Mouse (Mus musculus): ENCODE results near the gene Nt5c2. TPM values are rescaled to one million over a fixed set of nuclear protein-coding genes. Genes with fewer than 3 reads are reported as not detected.

Gene Nt5c2
- total and polyA plus RNA-seq, 3 experiments, result 16.7 to 63.9 (median 58.2) TPM

DNA sequence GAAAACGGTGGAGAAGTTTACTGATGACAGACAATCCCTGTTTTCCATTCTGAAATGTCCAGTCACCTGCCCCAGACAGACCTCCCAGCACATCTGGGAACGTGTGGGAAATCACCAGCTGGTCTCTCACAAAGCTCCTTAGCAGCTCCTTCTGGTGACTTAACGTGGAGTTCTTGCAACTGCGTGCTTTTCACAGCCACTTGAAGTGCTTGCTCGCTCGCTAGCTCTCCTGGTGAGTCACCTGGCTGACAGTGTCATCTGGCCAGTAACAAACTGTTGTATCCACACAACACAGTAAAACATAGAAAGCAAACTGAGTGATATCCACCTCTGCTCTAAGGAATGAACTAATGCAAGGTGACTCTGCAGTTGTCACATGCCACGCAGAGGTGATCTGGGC, 128.1 kb downstream of the Nt5c2 start:
- intact Hi-C loops (cut with DNase I), result no loop called here
- no peaks in the 10 kb centered on the region for H3K79me2 ChIP-seq (replicated peaks; ENCODE audit: control insufficient read depth, insufficient read depth, low read length)
- TF ChIP-seq EP300 (IDR thresholded peaks at IDR 0.05; ENCODE audit: insufficient read depth, low read depth, low read length) (no peak), CTCF (IDR thresholded peaks at IDR 0.05) (no peak), POLR2A (IDR thresholded peaks at IDR 0.05; ENCODE audit: insufficient read depth, low read depth, low read length) (no peak)
- H3K27ac ChIP-seq, result peak overlapping the region; percentile 12; the same call in 1 of the 2 replicates
- H3K4me1 ChIP-seq (ENCODE audit: control insufficient read depth, insufficient read depth, low read length), result no peaks in the 10 kb centered on the region
- H3K9ac ChIP-seq (ENCODE audit: low read depth, low read length), result no peak overlapping the region
- DNase-seq, result peak in 1 of 2 experiments; percentile 14
- H3K36me3 ChIP-seq (ENCODE audit: control insufficient read depth, insufficient read depth, low read length), result no peaks in the 10 kb centered on the region
- H3K4me3 ChIP-seq, result no peak overlapping the region
- WGBS, result 85% methylated on average over 7 of the region's 7 CpGs
- H3K27me3 ChIP-seq (ENCODE audit: control insufficient read depth, insufficient read depth, low read length), result no peaks in the 10 kb centered on the region

DNA sequence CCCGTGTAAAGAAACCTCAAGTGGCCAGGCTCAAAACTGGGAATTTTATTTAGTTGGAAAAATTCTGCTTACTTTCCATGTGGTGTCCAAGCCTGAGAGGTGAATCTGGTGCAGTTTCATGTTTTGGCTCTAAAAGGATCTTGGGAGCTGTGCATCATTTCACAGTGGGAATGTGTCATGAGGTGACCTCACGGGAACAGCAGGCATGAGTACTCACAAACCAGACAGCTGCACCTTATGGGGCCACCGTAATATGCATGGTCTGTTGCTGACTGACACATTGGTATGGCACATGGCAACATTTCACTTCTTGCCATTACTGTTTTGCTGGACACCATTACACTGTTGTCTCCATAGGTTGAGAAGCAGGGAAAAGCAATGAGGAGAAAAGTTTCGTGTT, 129.6 kb downstream of the Nt5c2 start:
- 92% methylated on average over 4 of the region's 4 CpGs for WGBS
- H3K27ac ChIP-seq, result no peak overlapping the region; the same call in 1 of the 2 replicates
- intact Hi-C loops (cut with DNase I), result no loop called here

DNA sequence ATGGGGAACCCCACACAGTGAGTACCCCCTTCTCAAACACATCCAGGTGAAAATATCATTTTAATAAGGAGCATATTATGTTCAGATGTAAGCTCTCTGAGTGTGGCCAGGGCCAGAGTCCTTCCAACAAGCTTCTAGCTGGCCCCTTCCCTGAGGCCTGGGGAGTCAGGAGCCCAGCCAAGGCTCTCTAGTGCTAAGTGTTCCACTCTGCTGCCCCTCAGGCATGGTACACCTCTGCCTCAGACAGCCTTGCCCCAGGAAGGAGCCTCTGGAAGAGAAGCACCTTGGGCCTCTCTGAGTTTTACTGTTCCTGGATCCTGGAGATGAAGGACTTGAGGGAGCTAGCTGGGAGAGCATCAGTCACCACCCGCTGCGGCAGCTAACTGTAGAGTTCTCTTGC, 135.1 kb downstream of the Nt5c2 start:
- no peaks in the 10 kb centered on the region for H3K36me3 ChIP-seq (ENCODE audit: control insufficient read depth, insufficient read depth, low read length)
- no peak overlapping the region for H3K9ac ChIP-seq (ENCODE audit: low read depth, low read length)
- H3K4me1 ChIP-seq (ENCODE audit: control insufficient read depth, insufficient read depth, low read length), result no peaks in the 10 kb centered on the region; the same call in 1 of the 2 replicates
- no peak overlapping the region for H3K27ac ChIP-seq
- no peak for DNase-seq
- H3K27me3 ChIP-seq (ENCODE audit: control insufficient read depth, insufficient read depth, low read length), result no peaks in the 10 kb centered on the region
- WGBS, result 100% methylated on average over 2 of the region's 2 CpGs
- intact Hi-C loops (cut with DNase I), result no loop called here
- TF ChIP-seq EP300 (IDR thresholded peaks at IDR 0.05; ENCODE audit: insufficient read depth, low read depth, low read length), result no peak
- TF ChIP-seq POLR2A (IDR thresholded peaks at IDR 0.05; ENCODE audit: insufficient read depth, low read depth, low read length), result no peak
- TF ChIP-seq CTCF (IDR thresholded peaks at IDR 0.05), result no peak
- no peak overlapping the region for H3K4me3 ChIP-seq
- no peaks in the 10 kb centered on the region for H3K79me2 ChIP-seq (replicated peaks; ENCODE audit: control insufficient read depth, insufficient read depth, low read length)

More for the DNA sequence above, 129.6 kb downstream of the Nt5c2 start:
- H3K36me3 ChIP-seq (ENCODE audit: control insufficient read depth, insufficient read depth, low read length), result no peaks in the 10 kb centered on the region
- H3K4me1 ChIP-seq (ENCODE audit: control insufficient read depth, insufficient read depth, low read length), result no peaks in the 10 kb centered on the region; the same call in 1 of the 2 replicates
- H3K4me3 ChIP-seq, result no peak overlapping the region
- no peak for TF ChIP-seq CTCF (IDR thresholded peaks at IDR 0.05)
- TF ChIP-seq EP300 (IDR thresholded peaks at IDR 0.05; ENCODE audit: insufficient read depth, low read depth, low read length), result no peak
- no peak overlapping the region for H3K9ac ChIP-seq (ENCODE audit: low read depth, low read length)
- no peaks in the 10 kb centered on the region for H3K27me3 ChIP-seq (ENCODE audit: control insufficient read depth, insufficient read depth, low read length)
- DNase-seq, result no peak
- no peaks in the 10 kb centered on the region for H3K79me2 ChIP-seq (replicated peaks; ENCODE audit: control insufficient read depth, insufficient read depth, low read length)

DNA sequence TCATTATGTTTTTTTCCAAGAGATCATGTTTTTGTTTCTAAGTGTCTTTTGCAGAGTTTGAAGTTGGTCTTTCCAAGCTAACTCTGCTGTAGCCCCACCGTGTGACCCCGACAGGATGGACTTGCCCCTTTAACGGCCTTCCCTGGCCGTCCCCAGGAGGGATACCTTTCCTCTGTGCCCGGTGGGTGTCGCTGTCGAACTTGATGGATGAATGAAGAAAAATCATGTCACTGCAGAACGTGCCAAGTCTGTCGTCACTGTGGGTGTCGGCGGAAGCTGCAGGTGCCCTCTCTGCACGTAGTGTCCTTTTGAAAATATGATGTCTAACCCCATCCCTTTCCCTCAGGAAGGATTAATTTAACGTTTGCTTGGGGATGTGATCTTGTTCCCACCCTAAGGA, 136.6 kb downstream of the Nt5c2 start:
- Histone ChIP-seq H3K27me3 (ENCODE audit: control insufficient read depth, insufficient read depth, low read length) (no peaks in the 10 kb centered on the region), H3K4me3 (no peak overlapping the region), H3K4me1 (ENCODE audit: control insufficient read depth, insufficient read depth, low read length) (no peaks in the 10 kb centered on the region; the same call in 1 of the 2 replicates), H3K79me2 (replicated peaks; ENCODE audit: control insufficient read depth, insufficient read depth, low read length) (no peaks in the 10 kb centered on the region), H3K36me3 (ENCODE audit: control insufficient read depth, insufficient read depth, low read length) (no peaks in the 10 kb centered on the region), H3K9ac (ENCODE audit: low read depth, low read length) (no peak overlapping the region), H3K27ac (no peak overlapping the region)
- TF ChIP-seq CTCF (IDR thresholded peaks at IDR 0.05) (peak; percentile 69), POLR2A (IDR thresholded peaks at IDR 0.05; ENCODE audit: insufficient read depth, low read depth, low read length) (no peak), EP300 (IDR thresholded peaks at IDR 0.05; ENCODE audit: insufficient read depth, low read depth, low read length) (peak; percentile 70; the same call in 1 of the 2 replicates)
- 37% methylated on average over 13 of the region's 13 CpGs for WGBS
- intact Hi-C loops (cut with DNase I), result no loop called here
- DNase-seq, result peak; percentile 71 to 72

DNA sequence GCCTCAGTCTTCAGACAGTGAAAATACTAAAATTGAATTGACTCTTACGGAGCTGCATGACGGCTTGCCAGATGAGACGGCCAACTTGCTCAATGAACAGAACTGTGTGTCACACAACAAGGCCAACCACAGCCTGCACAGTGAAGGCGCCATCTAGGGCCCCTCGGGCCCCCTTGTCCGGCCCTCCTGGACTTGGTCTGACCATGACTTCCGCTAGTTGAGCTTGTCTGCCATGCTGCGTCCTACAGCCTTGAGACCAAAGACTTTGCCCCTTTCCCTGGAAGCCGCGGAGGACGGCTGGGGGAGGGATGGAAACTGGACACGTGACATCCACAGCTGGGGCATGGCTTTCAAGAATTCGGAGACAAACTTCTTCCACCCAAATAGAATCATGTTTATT, 137.1 kb downstream of the Nt5c2 start:
- H3K4me1 ChIP-seq (ENCODE audit: control insufficient read depth, insufficient read depth, low read length), result no peaks in the 10 kb centered on the region; the same call in 1 of the 2 replicates
- H3K4me3 ChIP-seq, result no peak overlapping the region
- H3K27me3 ChIP-seq (ENCODE audit: control insufficient read depth, insufficient read depth, low read length), result no peaks in the 10 kb centered on the region
- no peaks in the 10 kb centered on the region for H3K36me3 ChIP-seq (ENCODE audit: control insufficient read depth, insufficient read depth, low read length)
- H3K9ac ChIP-seq (ENCODE audit: low read depth, low read length), result no peak overlapping the region
- TF ChIP-seq CTCF (IDR thresholded peaks at IDR 0.05) (no peak), POLR2A (IDR thresholded peaks at IDR 0.05; ENCODE audit: insufficient read depth, low read depth, low read length) (no peak)
- no peaks in the 10 kb centered on the region for H3K79me2 ChIP-seq (replicated peaks; ENCODE audit: control insufficient read depth, insufficient read depth, low read length)
- no peak overlapping the region for H3K27ac ChIP-seq
- WGBS, result 80% methylated on average over 13 of the region's 13 CpGs
- intact Hi-C loops (cut with DNase I), result loop anchor here (2.0 kb wide), 1 partner anchor 165 kb away; no protein-coding TSS in a partner anchor
- no peak for DNase-seq

DNA sequence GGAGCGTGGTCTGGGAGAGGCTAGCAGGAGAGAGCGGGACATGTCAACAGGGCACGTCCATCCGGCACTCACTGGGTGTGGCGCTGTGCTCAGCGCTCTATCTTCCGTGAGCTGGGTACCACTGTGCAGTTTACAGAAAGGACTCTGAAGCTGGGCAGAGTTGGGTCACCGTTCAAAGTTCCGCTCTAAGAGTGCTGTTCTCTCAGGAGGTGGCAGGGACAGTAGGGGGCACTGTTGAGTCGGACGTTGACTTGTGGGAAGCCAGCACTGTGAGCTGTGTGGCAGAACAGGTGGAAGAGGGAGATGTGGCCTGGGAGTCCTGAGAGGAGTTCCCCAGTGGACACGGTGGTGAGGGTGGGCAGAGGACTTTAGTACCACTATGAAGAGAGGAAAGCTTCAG, 139.2 kb downstream of the Nt5c2 start:
- Histone ChIP-seq H3K9ac (ENCODE audit: low read depth, low read length) (no peak overlapping the region), H3K27ac (no peak overlapping the region), H3K27me3 (ENCODE audit: control insufficient read depth, insufficient read depth, low read length) (no peaks in the 10 kb centered on the region), H3K36me3 (ENCODE audit: control insufficient read depth, insufficient read depth, low read length) (no peaks in the 10 kb centered on the region), H3K4me3 (no peak overlapping the region), H3K4me1 (ENCODE audit: control insufficient read depth, insufficient read depth, low read length) (no peaks in the 10 kb centered on the region; the same call in 1 of the 2 replicates), H3K79me2 (replicated peaks; ENCODE audit: control insufficient read depth, insufficient read depth, low read length) (no peaks in the 10 kb centered on the region)
- WGBS, result 38% methylated on average over 12 of the region's 12 CpGs
- DNase-seq, result peak; percentile 79 to 88
- TF ChIP-seq CTCF (IDR thresholded peaks at IDR 0.05) (peak; percentile 98), POLR2A (IDR thresholded peaks at IDR 0.05; ENCODE audit: insufficient read depth, low read depth, low read length) (no peak), EP300 (IDR thresholded peaks at IDR 0.05; ENCODE audit: insufficient read depth, low read depth, low read length) (peak; percentile 85; the same call in 1 of the 2 replicates)
- intact Hi-C loops (cut with DNase I), result loop anchor here (1.0 to 2.0 kb wide), 2 partner anchors 116 to 167 kb away; no protein-coding TSS in a partner anchor
